Mouse (Mus musculus): ENCODE measurements around the gene Dnajb1.

Gene Dnajb1

GRCm38 (mm10) chr8:83656484-83657246 lies 48.7 kb downstream of the Dnajb1 start:
- no peak for DNase-seq

GRCm38 (mm10) chr8:83660545-83660944 lies 52.6 kb downstream of the Dnajb1 start:
- DNase-seq, result no peak

GRCm38 (mm10) chr8:83660995-83661680 lies 53.1 kb downstream of the Dnajb1 start:
- peak; percentile 44 for DNase-seq

All from kidney, adult 11 months (tissue).